8 mouse cellular contexts compared by ENCODE assay signal in genomic region chr9:76122888-76123287, GRCm38 (mm10).
A peak's percentile ranks its signal among the peaks of the same experiment; 100 is the strongest.
DNase-seq lines count a peak whose midpoint lies in the region; ATAC-seq and TF ChIP-seq lines count a peak whose summit lies in the region.
"Not testable (repeated sequence)": the region's sequence is repeated elsewhere in the genome, so short reads cannot be mapped to it uniquely, and the experiment has no call there.

No protein-coding gene starts in this region.

- H3K27ac ChIP-seq in intestine, postnatal 0 days (ENCODE audit: low read depth, low read length): not testable (repeated sequence)

- DNase-seq in 416B (ENCODE audit: low read depth): peak; percentile 60
- peak; percentile 61 for DNase-seq in adrenal gland, postnatal 25 days
- peak; percentile 75 for DNase-seq in embryo, embryonic 11 days
- DNase-seq in gastrocnemius, postnatal 10 days: peak; percentile 44
- peak; percentile 62 to 67 for DNase-seq in left cerebral cortex, adult 18-20 months (ENCODE audit: low spot score in 2 of 2)
- peak; percentile 49 to 65 for DNase-seq in lung, postnatal 4 days
- DNase-seq in right cerebral cortex, postnatal 14 days: peak; percentile 58

- not testable (repeated sequence) for H3K9ac ChIP-seq in intestine, postnatal 0 days (ENCODE audit: low read depth, low read length)

- not testable (repeated sequence) for H3K4me2 ChIP-seq in intestine, postnatal 0 days (replicated peaks; ENCODE audit: low read depth)

- not testable (repeated sequence) for ATAC-seq in intestine, postnatal 0 days

- H3K4me3 ChIP-seq in intestine, postnatal 0 days (ENCODE audit: low read depth, low read length): not testable (repeated sequence)

- WGBS in intestine, postnatal 0 days: 2% methylated on average over 2 of the region's 2 CpGs

- H3K9me3 ChIP-seq in intestine, postnatal 0 days (ENCODE audit: control insufficient read depth): not testable (repeated sequence)

- peak; percentile 79 for TF ChIP-seq CTCF in intestine, postnatal 0 days (IDR thresholded peaks at IDR 0.05; ENCODE audit: low read depth)

- H3K4me1 ChIP-seq in intestine, postnatal 0 days (replicated peaks; ENCODE audit: control insufficient read depth, insufficient read depth, low read length): not testable (repeated sequence)

- H3K27me3 ChIP-seq in intestine, postnatal 0 days (replicated peaks; ENCODE audit: control insufficient read depth, insufficient read depth, low read length): not testable (repeated sequence)

- not testable (repeated sequence) for H3K36me3 ChIP-seq in intestine, postnatal 0 days (ENCODE audit: control insufficient read depth, insufficient read depth)
